Mouse (Mus musculus) neural tube, embryonic 14.5 days (tissue): ENCODE measurements around the gene Hrh2. TPM values are rescaled to one million over a fixed set of nuclear protein-coding genes. Genes with fewer than 3 reads are reported as not detected.

Source experiments
- ATAC-seq: fragments of 200-750 bp; cut with Nextera tagmentation; 2 replicates; pipeline ENCODE4 v1.8.0; 2017; ENCODE audit warnings: low read depth, mild to moderate bottlenecking, moderate TSS enrichment, moderate library complexity
- H3K27ac ChIP-seq: fragments of 300-500 bp; sonication (generic); 2 replicates; pipeline ENCODE4 v1.5.1; 2014; ENCODE audit warnings: low read depth, mild to moderate bottlenecking, control low read depth, low read length, moderate library complexity, mixed read lengths
- H3K27me3 ChIP-seq: fragments of 300-500 bp; sonication (generic); 2 replicates; pipeline ENCODE4 v1.6.1; 2014; ENCODE audit warnings: low read length; ENCODE audit not compliant: control insufficient read depth, insufficient read depth
- H3K36me3 ChIP-seq: fragments of 300-500 bp; sonication (generic); 2 replicates; pipeline ENCODE4 v1.6.1; 2014; ENCODE audit warnings: low read length, mixed read lengths; ENCODE audit not compliant: control insufficient read depth, insufficient read depth
- H3K4me1 ChIP-seq: fragments of 300-500 bp; sonication (generic); 2 replicates; pipeline ENCODE4 v1.6.1; 2014; ENCODE audit warnings: low read length; ENCODE audit not compliant: control insufficient read depth, insufficient read depth
- H3K4me2 ChIP-seq: fragments of 300-500 bp; sonication (generic); 2 replicates; pipeline ENCODE4 v1.6.1; 2014; ENCODE audit warnings: mild to moderate bottlenecking, low read depth, low read length, control low read depth
- H3K4me3 ChIP-seq: fragments of 300-500 bp; sonication (generic); 2 replicates; pipeline ENCODE4 v1.5.1; 2014; ENCODE audit warnings: low read depth, low read length, control low read depth, mixed read lengths
- H3K9ac ChIP-seq: fragments of 300-500 bp; sonication (generic); replicated peaks from 2 replicates; pipeline ENCODE4 v1.6.1; 2014; ENCODE audit warnings: low read depth, mild to moderate bottlenecking, control low read depth, low read length, mixed read lengths
- H3K9me3 ChIP-seq: fragments of 300-500 bp; sonication (generic); 2 replicates; pipeline ENCODE4 v1.6.1; 2016; ENCODE audit warnings: low read length; ENCODE audit not compliant: control insufficient read depth
- WGBS: fragments of 180-500 bp; shearing (Covaris S2); extraction: QIAGEN DNeasy Blood & Tissue Kit; methylation state at CpG from one replicate; pipeline ENCODE4 v1.1.7; 2014; 5-methylcytosine and 5-hydroxymethylcytosine counted together
- polyA plus RNA-seq: library from polyadenylated mRNA; unstranded; fragments of >200 nt; fragmentation: Nextera tagmentation; extraction: Ambion mirVana; gene quantifications from 2 replicates; pipeline ENCODE4 v1.2.1, GENCODE M21; 2014

The Hrh2 gene
- polyA plus RNA-seq, 1 experiment from 2014 or later: 0.50 TPM

GRCm38 (mm10) chr13:54257580-54258223 is 65.8 kb downstream of the Hrh2 start:
- 8% methylated on average over 10 of the region's 10 CpGs for WGBS
- peak overlapping the region; percentile 16; the same call in 1 of the 2 replicates for H3K27ac ChIP-seq
- H3K4me2 ChIP-seq: peak overlapping the region; percentile 16; the same call in 1 of the 2 replicates
- ATAC-seq: peak; percentile 55; the same call in 1 of the 2 replicates
- H3K9ac ChIP-seq: no peak overlapping the region
- H3K36me3 ChIP-seq: no peaks in the 10 kb centered on the region
- no peaks in the 10 kb centered on the region for H3K27me3 ChIP-seq
- no peak overlapping the region for H3K4me3 ChIP-seq
- no peaks in the 10 kb centered on the region for H3K9me3 ChIP-seq
- no peaks in the 10 kb centered on the region for H3K4me1 ChIP-seq

GRCm38 (mm10) chr13:54258231-54258743 is 66.4 kb downstream of the Hrh2 start:
- Histone ChIP-seq H3K4me3 (no peak overlapping the region), H3K36me3 (no peaks in the 10 kb centered on the region), H3K4me2 (no peak overlapping the region), H3K27ac (peak overlapping the region; percentile 16; the same call in 1 of the 2 replicates), H3K9ac (no peak overlapping the region), H3K4me1 (no peaks in the 10 kb centered on the region), H3K9me3 (no peaks in the 10 kb centered on the region), H3K27me3 (no peaks in the 10 kb centered on the region)
- peak; percentile 38; the same call in 1 of the 2 replicates for ATAC-seq
- 26% methylated on average over 8 of the region's 8 CpGs for WGBS

- Histone ChIP-seq H3K9ac (no peak overlapping the region), H3K27me3 (no peaks in the 10 kb centered on the region), H3K27ac (no peak overlapping the region), H3K4me1 (no peaks in the 10 kb centered on the region), H3K4me2 (no peak overlapping the region), H3K36me3 (no peaks in the 10 kb centered on the region), H3K4me3 (no peak overlapping the region), H3K9me3 (no peaks in the 10 kb centered on the region)
- 41% methylated on average over 8 of the region's 8 CpGs for WGBS
- ATAC-seq: no peak
These were observed 68.4 kb downstream of the Hrh2 start for GRCm38 (mm10) chr13:54260318-54260717.

- H3K27me3 ChIP-seq: no peaks in the 10 kb centered on the region
- H3K9ac ChIP-seq: no peak overlapping the region
- 91% methylated on average over 15 of the region's 15 CpGs for WGBS
- no peak overlapping the region for H3K4me3 ChIP-seq
- H3K27ac ChIP-seq: no peak overlapping the region
- no peak for ATAC-seq
- H3K4me2 ChIP-seq: no peak overlapping the region
- H3K9me3 ChIP-seq: no peaks in the 10 kb centered on the region
- H3K36me3 ChIP-seq: no peaks in the 10 kb centered on the region
- H3K4me1 ChIP-seq: peaks cover 3% of the 10 kb centered on the region; the same call in 1 of the 2 replicates
These were observed 71.0 kb downstream of the Hrh2 start for GRCm38 (mm10) chr13:54262741-54263510.

GRCm38 (mm10) chr13:54263641-54264040 is 71.7 kb downstream of the Hrh2 start:
- Histone ChIP-seq H3K27me3 (no peaks in the 10 kb centered on the region), H3K4me2 (no peak overlapping the region), H3K9me3 (no peaks in the 10 kb centered on the region), H3K9ac (no peak overlapping the region), H3K4me3 (no peak overlapping the region), H3K27ac (no peak overlapping the region), H3K36me3 (no peaks in the 10 kb centered on the region), H3K4me1 (peaks cover 3% of the 10 kb centered on the region; the same call in 1 of the 2 replicates)
- WGBS: 71% methylated on average over 6 of the region's 6 CpGs
- ATAC-seq: no peak

GRCm38 (mm10) chr13:54266472-54266871 is 74.5 kb downstream of the Hrh2 start:
- Histone ChIP-seq H3K4me3 (no peak overlapping the region), H3K36me3 (no peaks in the 10 kb centered on the region), H3K27ac (no peak overlapping the region), H3K9me3 (no peaks in the 10 kb centered on the region), H3K4me2 (no peak overlapping the region), H3K27me3 (no peaks in the 10 kb centered on the region), H3K4me1 (peaks cover 3% of the 10 kb centered on the region; the same call in 1 of the 2 replicates), H3K9ac (no peak overlapping the region)
- peak; percentile 46; the same call in 1 of the 2 replicates for ATAC-seq
- 10% methylated on average over 9 of the region's 9 CpGs for WGBS

GRCm38 (mm10) chr13:54269087-54269486 is 77.2 kb downstream of the Hrh2 start:
- H3K9ac ChIP-seq: no peak overlapping the region
- no peaks in the 10 kb centered on the region for H3K9me3 ChIP-seq
- no peaks in the 10 kb centered on the region for H3K36me3 ChIP-seq
- no peaks in the 10 kb centered on the region for H3K27me3 ChIP-seq
- no peak overlapping the region for H3K4me3 ChIP-seq
- no peak for ATAC-seq
- H3K27ac ChIP-seq: no peak overlapping the region
- no peak overlapping the region for H3K4me2 ChIP-seq
- peaks cover 3% of the 10 kb centered on the region; the same call in 1 of the 2 replicates for H3K4me1 ChIP-seq
- WGBS: 52% methylated on average over 3 of the region's 3 CpGs

GRCm38 (mm10) chr13:54269628-54270027 is 77.7 kb downstream of the Hrh2 start:
- no peak for ATAC-seq
- H3K4me1 ChIP-seq: peaks cover 3% of the 10 kb centered on the region; the same call in 1 of the 2 replicates
- no peaks in the 10 kb centered on the region for H3K9me3 ChIP-seq
- no peaks in the 10 kb centered on the region for H3K27me3 ChIP-seq
- no peaks in the 10 kb centered on the region for H3K36me3 ChIP-seq
- H3K9ac ChIP-seq: no peak overlapping the region
- WGBS: 75% methylated on average over 8 of the region's 8 CpGs
- H3K4me3 ChIP-seq: no peak overlapping the region
- H3K4me2 ChIP-seq: no peak overlapping the region
- H3K27ac ChIP-seq: no peak overlapping the region

GRCm38 (mm10) chr13:54272076-54272475 is 80.1 kb downstream of the Hrh2 start:
- no peak overlapping the region for H3K27ac ChIP-seq
- WGBS: 91% methylated on average over 7 of the region's 7 CpGs

More at GRCm38 (mm10) chr13:54272076-54272475, 80.1 kb downstream of the Hrh2 start:
- Histone ChIP-seq H3K36me3 (no peaks in the 10 kb centered on the region), H3K9me3 (no peaks in the 10 kb centered on the region), H3K4me3 (no peak overlapping the region), H3K4me1 (no peaks in the 10 kb centered on the region), H3K4me2 (no peak overlapping the region), H3K27me3 (no peaks in the 10 kb centered on the region), H3K9ac (no peak overlapping the region)
- ATAC-seq: no peak
